Mouse (Mus musculus) liver, embryonic 14.5 days (tissue): ENCODE data around the gene Pmpca. TPM values are rescaled to one million over a fixed set of nuclear protein-coding genes. Genes with fewer than 3 reads are reported as not detected.

ENCODE experiments used
- ATAC-seq: fragments of 200-750 bp; cut with Nextera tagmentation; 2 replicates; pipeline ENCODE4 v1.8.0; 2017; ENCODE audit warnings: moderate number of reproducible peaks, mild to moderate bottlenecking, moderate library complexity; ENCODE audit not compliant: insufficient read depth
- DNase-seq, 3 experiments: peaks; one replicate each; pipeline ENCODE4 v3.0.0-alpha.2; 2012 to 2013; ENCODE audit warnings: low read depth in 3 of 3, low spot score in 3 of 3
- H3K27ac ChIP-seq: fragments of 300-500 bp; sonication (generic); 2 replicates; pipeline ENCODE4 v1.5.1; 2014; ENCODE audit warnings: moderate library complexity, mild to moderate bottlenecking, control low read depth, inconsistent platforms
- H3K27me3 ChIP-seq: fragments of 300-500 bp; sonication (generic); 2 replicates; pipeline ENCODE4 v1.6.1; 2014; ENCODE audit warnings: mild to moderate bottlenecking, low read length, moderate library complexity; ENCODE audit not compliant: control insufficient read depth, insufficient read depth
- H3K36me3 ChIP-seq: fragments of 300-500 bp; sonication (generic); replicated peaks from 2 replicates; pipeline ENCODE4 v1.6.1; 2014; ENCODE audit warnings: low read depth; ENCODE audit not compliant: control insufficient read depth, insufficient read depth
- H3K4me1 ChIP-seq, 2 experiments: fragments of 200-500 bp in 1 of 2; fragments of 300-500 bp in 1 of 2; sonication (generic) in 1 of 2; replicated peaks; 2 replicates each; pipeline ENCODE4 v1.6.1; 2012 to 2014; ENCODE audit warnings: antibody characterized with exemption in 1 of 2, inconsistent platforms in 1 of 2, low read length in 1 of 2; ENCODE audit not compliant: control insufficient read depth in 2 of 2, insufficient read depth in 2 of 2
- H3K4me2 ChIP-seq: fragments of 300-500 bp; sonication (generic); 2 replicates; pipeline ENCODE4 v1.6.1; 2014; ENCODE audit warnings: low read depth, mild to moderate bottlenecking, control low read depth, moderate library complexity
- H3K4me3 ChIP-seq, 2 experiments: fragments of 200-500 bp in 1 of 2; fragments of 300-500 bp in 1 of 2; sonication (generic) in 1 of 2; 2 replicates each; pipeline ENCODE4 v1.5.1; 2012 to 2014; ENCODE audit warnings: low read depth in 2 of 2, low read length in 2 of 2, mild to moderate bottlenecking in 2 of 2, control low read depth in 1 of 2, inconsistent platforms in 1 of 2, moderate library complexity in 1 of 2; ENCODE audit not compliant: insufficient read depth in 1 of 2
- H3K9ac ChIP-seq: fragments of 300-500 bp; sonication (generic); replicated peaks from 2 replicates; pipeline ENCODE4 v1.6.1; 2014; ENCODE audit warnings: mild to moderate bottlenecking, control low read depth, moderate library complexity
- H3K9me3 ChIP-seq: fragments of 300-500 bp; sonication (generic); 2 replicates; pipeline ENCODE4 v1.6.1; 2016; ENCODE audit warnings: low read length, mixed read lengths; ENCODE audit not compliant: control insufficient read depth
- CTCF ChIP-seq: IDR thresholded peaks from 2 replicates; pipeline ENCODE4 v1.5.1; 2016; ENCODE audit warnings: antibody characterized with exemption, low read depth, control low read depth
- WGBS: fragments of 180-500 bp; shearing (Covaris S2); extraction: QIAGEN DNeasy Blood & Tissue Kit; methylation state at CpG from one replicate; pipeline ENCODE4 v1.1.7; 2014; ENCODE audit not compliant: insufficient replicate concordance; 5-methylcytosine and 5-hydroxymethylcytosine counted together
- polyA plus RNA-seq, 2 experiments: library from polyadenylated mRNA; depleted of rRNA in 1 of 2; stranded (reverse) in 1 of 2; unstranded in 1 of 2; fragments of >200 nt; fragmentation: Nextera tagmentation in 1 of 2; extraction: Ambion mirVana in 1 of 2; gene quantifications; 2 replicates each; pipeline versions ENCODE4 v1.2.1 to v1.2.3; 2012 to 2014

Gene Pmpca
- polyA plus RNA-seq, 2 experiments: 41.8 to 45.5 TPM

DNA sequence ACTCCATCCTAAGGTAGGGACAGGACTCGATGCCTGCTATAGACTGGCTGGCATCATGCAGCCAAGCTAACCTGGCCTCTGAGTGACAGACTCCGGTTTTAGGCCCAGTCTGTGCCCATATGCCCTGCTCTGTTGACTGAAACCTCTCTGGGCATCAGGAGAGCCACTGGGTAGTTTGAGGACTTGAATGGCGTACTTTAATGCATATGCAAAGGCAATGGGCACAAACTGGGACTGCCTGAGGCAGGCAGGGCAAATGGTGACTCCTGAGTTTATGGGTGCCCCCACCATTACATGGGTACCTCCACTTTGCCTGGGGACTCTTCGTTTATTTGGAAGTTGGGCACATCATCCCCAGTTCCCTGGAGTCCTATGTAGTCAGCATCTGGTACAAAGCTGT is 57.5 kb downstream of the Pmpca start:
- WGBS: 61% methylated on average over 4 of the region's 4 CpGs
- H3K4me1 ChIP-seq: peaks cover 15 to 16% of the 10 kb centered on the region in 2 experiments
- H3K9me3 ChIP-seq: no peaks in the 10 kb centered on the region
- ATAC-seq (no peak), DNase-seq (no peak)
- TF ChIP-seq CTCF: no peak
- H3K4me3 ChIP-seq: peak overlapping the region; percentile 35 to 96
- peak overlapping the region; percentile 59 for H3K9ac ChIP-seq
- no peaks in the 10 kb centered on the region for H3K27me3 ChIP-seq
- peak overlapping the region; percentile 85 for H3K4me2 ChIP-seq
- no peak overlapping the region; the same call in 1 of the 2 replicates for H3K27ac ChIP-seq
- H3K36me3 ChIP-seq: no peaks in the 10 kb centered on the region; the same call in 1 of the 2 replicates

Other genes starting within 250 kb of the Pmpca start
- 0.02 TPM in 1 of 2 replicates, not detected in the other for gene Lhx3, start 181.1 kb upstream of the Pmpca start, polyA plus RNA-seq (2012; rRNA removed)
- gene Lhx3, start 181.1 kb upstream of the Pmpca start, polyA plus RNA-seq (2014; fragmentation: Nextera tagmentation; extraction: Ambion mirVana): not detected in 2 replicates
- gene Qsox2, start 151.8 kb upstream of the Pmpca start, polyA plus RNA-seq (2012; rRNA removed): 4.5 and 4.7 TPM in 2 replicates
- gene Qsox2, start 151.8 kb upstream of the Pmpca start, polyA plus RNA-seq (2014; fragmentation: Nextera tagmentation; extraction: Ambion mirVana): 3.8 and 4.3 TPM in 2 replicates
- gene Ccdc187, start 94.8 kb upstream of the Pmpca start, polyA plus RNA-seq (2012; rRNA removed): 0.05 and 0.06 TPM in 2 replicates
- 0.06 TPM in 1 of 2 replicates, not detected in the other for gene Ccdc187, start 94.8 kb upstream of the Pmpca start, polyA plus RNA-seq (2014; fragmentation: Nextera tagmentation; extraction: Ambion mirVana)
- 2.3 and 2.4 TPM in 2 replicates for gene Gpsm1, start 73.8 kb upstream of the Pmpca start, polyA plus RNA-seq (2012; rRNA removed)
- gene Gpsm1, start 73.8 kb upstream of the Pmpca start, polyA plus RNA-seq (2014; fragmentation: Nextera tagmentation; extraction: Ambion mirVana): 1.1 and 1.6 TPM in 2 replicates
- 7.6 and 7.8 TPM in 2 replicates for gene Dnlz, start 37.2 kb upstream of the Pmpca start, polyA plus RNA-seq (2012; rRNA removed)
- gene Dnlz, start 37.2 kb upstream of the Pmpca start, polyA plus RNA-seq (2014; fragmentation: Nextera tagmentation; extraction: Ambion mirVana): 7.0 and 8.4 TPM in 2 replicates
- gene Card9, start 28.4 kb upstream of the Pmpca start, polyA plus RNA-seq (2012; rRNA removed): 6.4 and 6.8 TPM in 2 replicates
- gene Card9, start 28.4 kb upstream of the Pmpca start, polyA plus RNA-seq (2014; fragmentation: Nextera tagmentation; extraction: Ambion mirVana): 1.1 and 2.3 TPM in 2 replicates
- 10.7 and 11.0 TPM in 2 replicates for gene Snapc4, start 8.7 kb upstream of the Pmpca start, polyA plus RNA-seq (2012; rRNA removed)
- gene Snapc4, start 8.7 kb upstream of the Pmpca start, polyA plus RNA-seq (2014; fragmentation: Nextera tagmentation; extraction: Ambion mirVana): 6.3 and 6.6 TPM in 2 replicates
- gene Entr1, start within 50 bp of the Pmpca start, polyA plus RNA-seq (2012; rRNA removed): 26.3 and 35.3 TPM in 2 replicates
- gene Entr1, start within 50 bp of the Pmpca start, polyA plus RNA-seq (2014; fragmentation: Nextera tagmentation; extraction: Ambion mirVana): 36.0 and 41.6 TPM in 2 replicates
- 6.9 and 9.1 TPM in 2 replicates for gene Inpp5e, start 19.9 kb downstream of the Pmpca start, polyA plus RNA-seq (2012; rRNA removed)
- 4.1 and 5.4 TPM in 2 replicates for gene Inpp5e, start 19.9 kb downstream of the Pmpca start, polyA plus RNA-seq (2014; fragmentation: Nextera tagmentation; extraction: Ambion mirVana)
- 9.4 and 10.5 TPM in 2 replicates for gene Sec16a, start 55.9 kb downstream of the Pmpca start, polyA plus RNA-seq (2012; rRNA removed)
- 9.3 and 10.7 TPM in 2 replicates for gene Sec16a, start 55.9 kb downstream of the Pmpca start, polyA plus RNA-seq (2014; fragmentation: Nextera tagmentation; extraction: Ambion mirVana)
- 1.7 and 1.8 TPM in 2 replicates for gene Notch1, start 127.3 kb downstream of the Pmpca start, polyA plus RNA-seq (2012; rRNA removed)
- gene Notch1, start 127.3 kb downstream of the Pmpca start, polyA plus RNA-seq (2014; fragmentation: Nextera tagmentation; extraction: Ambion mirVana): 2.1 and 2.3 TPM in 2 replicates
- gene Egfl7, start 190.7 kb downstream of the Pmpca start, polyA plus RNA-seq (2012; rRNA removed): 61.7 and 68.0 TPM in 2 replicates
- 46.8 and 47.6 TPM in 2 replicates for gene Egfl7, start 190.7 kb downstream of the Pmpca start, polyA plus RNA-seq (2014; fragmentation: Nextera tagmentation; extraction: Ambion mirVana)
- not detected in 2 replicates for gene Gm20532, start 197.3 kb downstream of the Pmpca start, polyA plus RNA-seq (2012; rRNA removed)
- not detected in 2 replicates for gene Gm20532, start 197.3 kb downstream of the Pmpca start, polyA plus RNA-seq (2014; fragmentation: Nextera tagmentation; extraction: Ambion mirVana)
- gene Agpat2, start 215.1 kb downstream of the Pmpca start, polyA plus RNA-seq (2012; rRNA removed): 27.2 and 29.8 TPM in 2 replicates
- 31.4 and 32.8 TPM in 2 replicates for gene Agpat2, start 215.1 kb downstream of the Pmpca start, polyA plus RNA-seq (2014; fragmentation: Nextera tagmentation; extraction: Ambion mirVana)
- 0.78 and 0.94 TPM in 2 replicates for gene Fam69b, start 239.1 kb downstream of the Pmpca start, polyA plus RNA-seq (2012; rRNA removed)
- gene Fam69b, start 239.1 kb downstream of the Pmpca start, polyA plus RNA-seq (2014; fragmentation: Nextera tagmentation; extraction: Ambion mirVana): 0.70 and 0.78 TPM in 2 replicates